Mouse (Mus musculus): Measurements from ENCODE around the gene Iqgap2.

Iqgap2 gene

DNA sequence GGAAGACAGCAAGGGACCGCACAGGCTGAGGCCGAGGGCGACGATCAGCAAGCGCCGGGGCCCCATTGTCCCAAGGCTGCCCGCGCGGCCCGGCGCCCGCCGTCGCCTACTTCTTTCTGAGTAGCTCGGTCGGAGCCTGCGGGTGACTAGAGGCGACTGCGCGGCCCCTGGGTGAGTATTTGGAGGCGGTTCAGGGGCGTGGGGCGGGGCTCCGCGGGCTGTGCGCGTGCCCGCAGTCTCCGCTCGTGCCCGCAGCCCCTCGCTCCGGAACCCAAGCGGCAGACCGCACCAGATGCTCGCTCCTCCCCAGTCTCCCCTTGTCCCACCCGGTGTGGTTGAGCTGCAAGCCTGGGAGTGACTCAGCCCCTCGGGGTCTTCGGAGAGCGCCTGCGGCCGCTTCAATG is 273.4 kb downstream of the Iqgap2 start, which contains the start of gene F2r:
Gene F2r, minus strand, starts transcription at position 179 of the 404 bp plus-strand sequence.
- peak; percentile 96 for DNase-seq (ENCODE audit: low read depth)

DNA sequence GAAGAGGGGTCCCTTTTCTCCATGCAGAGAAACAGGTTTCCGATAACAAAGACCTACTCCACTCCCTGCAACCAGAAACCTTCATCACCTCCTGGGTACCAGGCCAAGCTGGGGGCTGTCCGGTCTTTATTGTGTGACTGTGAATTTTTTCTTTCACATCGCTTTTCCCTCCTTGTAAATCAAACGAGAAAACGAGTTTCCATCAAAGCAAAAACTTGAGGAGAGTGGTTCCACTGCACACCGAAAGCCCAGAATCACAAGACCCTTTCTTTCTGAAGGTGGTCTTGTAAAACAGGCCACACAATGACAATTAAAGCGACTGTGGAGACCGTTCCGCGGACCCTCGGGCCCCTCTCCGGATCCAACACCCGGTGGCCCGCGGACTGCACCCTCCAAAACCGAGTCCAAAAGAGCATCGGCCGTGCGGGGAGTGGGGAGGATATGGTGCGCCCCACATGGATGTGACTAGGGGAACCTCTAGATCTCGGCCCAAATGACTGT is 274.0 kb downstream of the Iqgap2 start:
- DNase-seq (ENCODE audit: low read depth), result peak; percentile 36

DNA sequence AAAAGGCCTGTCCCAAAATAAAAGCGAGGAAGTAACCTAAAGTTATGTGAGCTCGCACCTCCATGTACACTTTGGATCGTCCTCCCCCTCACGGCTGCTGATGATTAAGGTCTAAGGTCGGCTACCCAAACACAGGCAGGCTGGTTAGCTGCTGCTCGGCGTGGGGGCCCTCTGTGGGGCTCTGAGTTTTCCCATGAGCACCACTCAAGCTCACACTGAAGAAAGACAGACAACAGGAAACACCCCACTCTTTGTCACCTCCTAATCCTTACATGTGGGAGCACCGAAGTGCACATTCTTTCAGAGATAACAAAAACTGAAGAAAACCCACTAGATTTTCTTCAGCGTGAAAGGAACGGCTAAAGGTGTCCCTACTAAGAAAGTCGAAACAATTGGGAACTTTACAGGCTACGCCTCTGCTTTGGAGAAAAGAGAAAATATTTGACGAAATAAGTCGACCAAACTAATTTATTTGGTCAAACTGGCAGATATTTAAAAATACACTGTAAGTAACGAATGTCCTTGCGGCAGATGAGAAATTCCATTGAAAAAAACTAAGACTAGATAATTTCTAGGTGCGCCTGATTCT is 274.5 kb downstream of the Iqgap2 start:
- peak; percentile 48 for DNase-seq (ENCODE audit: low read depth)

DNA sequence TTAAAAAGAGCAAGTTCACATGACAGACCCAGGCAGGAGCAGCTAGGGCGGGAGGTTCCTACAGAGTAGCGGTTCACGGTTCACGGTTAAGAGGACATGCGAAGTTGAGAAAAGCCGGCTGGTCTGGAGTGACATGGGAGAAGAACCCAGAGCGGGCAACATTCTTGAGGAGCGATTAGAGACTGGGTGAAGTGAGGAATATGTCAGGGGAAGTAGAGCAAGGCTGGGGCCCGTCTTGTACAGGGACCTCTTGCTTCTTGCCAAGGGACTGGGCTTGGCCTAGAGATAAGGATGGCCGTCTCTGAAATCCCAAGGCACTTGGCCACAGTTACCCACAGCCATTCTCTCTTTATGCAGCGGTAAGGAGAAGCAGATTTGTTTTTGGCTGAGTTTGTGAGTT is 275.2 kb downstream of the Iqgap2 start:
- DNase-seq (ENCODE audit: low read depth), result peak; percentile 24

DNA sequence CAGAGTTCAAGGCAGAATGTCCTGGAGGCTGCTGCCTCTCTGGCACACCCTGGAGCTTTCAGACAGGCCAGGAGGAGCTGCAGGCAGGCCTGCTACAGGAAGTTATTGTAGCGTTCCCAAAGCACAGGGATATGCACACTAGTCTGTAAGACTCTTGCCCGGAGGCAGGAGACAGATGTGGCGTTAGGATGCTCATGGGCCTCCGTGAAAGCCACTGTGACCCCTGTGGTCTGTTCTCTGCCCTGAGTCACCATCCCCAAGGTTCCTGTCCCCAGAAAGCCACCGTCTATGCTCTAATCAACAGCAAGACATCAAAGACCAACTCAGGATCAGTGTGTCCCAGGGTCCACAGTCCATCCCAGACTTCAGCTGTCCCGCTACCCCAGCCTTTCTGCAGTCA is 277.0 kb downstream of the Iqgap2 start:
- peak; percentile 87 for DNase-seq (ENCODE audit: low read depth)

DNA sequence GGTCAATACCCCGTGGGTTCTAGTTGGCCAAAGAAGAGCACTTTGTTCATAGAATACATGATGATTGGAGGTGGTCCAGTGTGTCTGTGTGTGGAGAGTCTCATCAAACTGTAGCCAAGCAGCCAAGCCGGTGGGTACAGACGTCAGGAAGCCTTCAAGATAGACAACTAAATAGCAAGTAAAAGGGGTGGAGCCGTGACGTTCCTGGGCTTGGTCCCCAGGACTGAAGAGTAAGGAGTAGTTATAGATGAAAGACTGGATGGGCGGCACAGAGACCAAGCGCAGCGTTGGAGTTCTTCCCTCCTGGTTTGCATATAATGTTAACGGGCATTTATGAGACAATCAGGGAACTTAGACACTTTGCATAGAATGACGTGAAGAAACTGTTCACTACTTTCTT is 279.5 kb downstream of the Iqgap2 start:
- no peak for DNase-seq (ENCODE audit: low read depth)

DNA sequence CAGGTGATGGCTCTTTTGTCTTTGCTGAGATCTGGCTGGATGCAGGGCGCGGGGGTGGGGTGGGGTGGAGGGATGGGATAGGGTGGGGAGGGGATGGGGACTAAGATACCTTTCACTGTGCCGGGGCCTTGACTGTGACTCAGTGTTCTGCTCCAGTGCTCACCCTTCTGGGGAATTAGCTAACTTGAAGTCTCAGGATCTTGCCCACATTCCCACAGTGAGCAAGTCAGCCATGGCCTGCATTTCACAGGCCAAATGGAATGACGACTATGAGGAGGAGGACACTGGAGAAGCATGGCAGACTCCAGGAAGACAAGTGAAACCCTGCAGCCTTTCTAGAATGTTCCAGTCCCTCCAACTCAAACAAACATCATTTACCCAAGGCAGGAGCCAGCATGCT is 280.0 kb downstream of the Iqgap2 start:
- DNase-seq (ENCODE audit: low read depth), result no peak

DNA sequence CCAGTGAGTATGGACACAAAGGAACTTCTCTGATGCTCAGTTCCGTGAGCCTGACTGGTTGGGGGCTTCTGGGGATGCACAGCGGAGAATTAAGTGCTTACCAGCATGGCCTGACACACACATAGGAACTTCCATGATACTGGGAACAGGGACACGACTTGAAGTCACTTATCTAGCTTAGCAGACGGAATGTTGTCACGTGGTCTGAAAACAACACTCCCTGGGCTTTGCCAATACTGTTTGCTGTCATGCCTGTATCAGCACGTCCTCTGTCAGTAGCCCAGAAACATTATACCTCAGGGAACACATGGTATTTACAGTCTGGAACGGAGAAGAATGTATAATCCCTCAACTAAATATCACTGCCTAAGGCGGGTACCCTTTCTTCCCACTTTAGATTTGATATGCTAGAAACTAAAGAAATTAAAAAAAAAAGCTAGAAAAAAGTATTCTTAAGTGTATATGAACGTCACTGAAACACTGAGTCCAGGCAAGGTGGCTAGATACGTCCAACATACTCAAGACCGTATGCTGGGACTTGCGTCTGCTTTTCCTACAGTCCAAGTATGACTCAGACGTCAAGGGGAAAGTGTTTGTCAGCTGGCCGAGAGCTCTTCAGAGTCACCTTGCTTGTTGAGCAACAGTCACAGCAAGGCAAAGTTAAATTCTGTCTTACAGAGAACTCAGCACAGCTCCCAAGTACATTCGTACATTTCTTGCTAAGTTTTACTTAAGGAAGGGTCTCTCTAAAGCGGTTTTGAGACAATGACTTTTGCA is 280.7 kb downstream of the Iqgap2 start:
- DNase-seq (ENCODE audit: low read depth), result peak; percentile 75

DNA sequence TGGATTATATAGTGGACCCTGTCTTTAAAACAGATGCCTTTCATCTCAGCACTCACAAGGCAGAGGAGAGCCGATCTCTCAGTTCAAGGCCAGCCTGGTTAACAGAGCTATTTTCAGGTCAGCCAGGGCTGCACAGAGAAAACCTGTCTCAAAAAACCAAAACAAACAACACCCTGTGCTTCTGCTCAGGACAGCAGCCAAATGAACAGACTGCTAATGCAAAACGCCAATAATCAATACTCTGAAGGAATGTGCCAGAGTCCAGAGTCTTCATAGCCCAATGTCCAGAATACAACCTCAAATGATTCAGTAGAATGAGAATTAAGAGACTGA is 282.7 kb downstream of the Iqgap2 start:
- no peak for DNase-seq (ENCODE audit: low read depth)

DNA sequence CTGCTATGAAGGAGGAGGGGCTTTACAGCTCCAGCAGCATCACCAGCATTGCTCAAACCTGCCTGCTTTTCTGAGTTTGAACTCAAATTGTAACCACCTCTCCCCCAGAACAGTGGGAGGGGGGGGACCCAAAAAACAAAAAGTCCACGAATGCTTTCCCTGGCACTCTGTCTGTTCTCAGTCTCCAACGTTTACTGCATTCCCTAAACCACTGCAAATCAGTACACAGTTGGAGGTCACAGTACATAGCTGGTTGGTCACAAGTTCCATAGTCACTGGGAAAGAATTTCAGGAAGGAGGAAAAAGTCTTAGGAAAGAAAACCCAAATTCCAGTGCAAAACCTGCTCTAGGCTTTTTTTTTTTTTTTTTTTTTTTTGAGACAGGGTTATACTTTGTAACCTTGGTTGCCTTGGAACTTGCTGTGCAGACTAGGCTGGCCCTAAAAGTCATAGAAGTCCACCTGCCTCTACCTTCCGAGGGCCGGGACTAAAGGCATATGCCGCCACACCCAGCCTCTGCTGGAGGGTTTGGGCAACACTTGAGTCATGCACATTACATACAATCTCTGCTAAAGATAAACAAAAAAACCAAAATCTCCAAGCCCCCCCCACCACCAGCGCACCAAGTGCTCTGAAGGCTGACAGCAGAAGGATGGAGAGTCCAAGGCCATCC is 283.2 kb downstream of the Iqgap2 start:
- DNase-seq (ENCODE audit: low read depth), result no peak

DNA sequence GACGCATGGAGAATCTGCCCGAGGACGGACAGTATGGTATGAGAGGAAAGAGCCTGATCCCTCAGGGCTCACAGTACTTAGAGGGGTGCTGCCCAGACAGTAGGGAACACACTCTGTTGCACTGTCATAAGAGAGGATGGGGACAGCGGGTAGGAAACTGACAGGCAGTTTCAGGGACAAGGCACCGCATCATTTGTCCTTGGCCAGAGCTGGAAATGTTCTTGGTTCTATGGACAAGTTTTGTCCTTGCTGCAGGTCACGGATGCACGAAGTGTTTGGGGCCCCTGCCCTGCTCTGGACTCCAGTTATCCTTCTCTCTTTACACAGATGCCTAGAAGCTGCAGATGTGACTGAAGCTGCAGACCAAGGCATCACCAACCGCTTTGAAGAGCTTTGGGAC is 284.7 kb downstream of the Iqgap2 start:
- DNase-seq (ENCODE audit: low read depth), result no peak

DNA sequence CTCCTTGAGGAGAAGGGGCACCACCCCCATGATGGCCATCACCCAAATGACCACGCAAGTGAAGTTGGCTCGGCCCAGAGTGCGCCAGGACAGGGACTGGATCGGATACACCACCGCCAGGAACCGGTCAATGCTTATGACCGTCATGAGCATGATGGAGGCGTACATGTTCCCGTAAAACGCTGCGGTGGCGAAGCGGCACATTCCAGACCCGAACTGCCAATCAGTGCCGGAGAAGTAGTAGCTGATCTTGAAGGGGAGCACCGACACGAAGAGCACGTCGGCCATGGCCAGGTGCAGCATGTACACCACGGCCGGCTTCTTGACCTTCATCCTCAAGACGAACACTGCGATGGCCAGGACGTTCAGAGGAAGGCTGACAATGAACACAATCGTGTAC is 287.4 kb downstream of the Iqgap2 start:
- DNase-seq (ENCODE audit: low read depth), result no peak

DNA sequence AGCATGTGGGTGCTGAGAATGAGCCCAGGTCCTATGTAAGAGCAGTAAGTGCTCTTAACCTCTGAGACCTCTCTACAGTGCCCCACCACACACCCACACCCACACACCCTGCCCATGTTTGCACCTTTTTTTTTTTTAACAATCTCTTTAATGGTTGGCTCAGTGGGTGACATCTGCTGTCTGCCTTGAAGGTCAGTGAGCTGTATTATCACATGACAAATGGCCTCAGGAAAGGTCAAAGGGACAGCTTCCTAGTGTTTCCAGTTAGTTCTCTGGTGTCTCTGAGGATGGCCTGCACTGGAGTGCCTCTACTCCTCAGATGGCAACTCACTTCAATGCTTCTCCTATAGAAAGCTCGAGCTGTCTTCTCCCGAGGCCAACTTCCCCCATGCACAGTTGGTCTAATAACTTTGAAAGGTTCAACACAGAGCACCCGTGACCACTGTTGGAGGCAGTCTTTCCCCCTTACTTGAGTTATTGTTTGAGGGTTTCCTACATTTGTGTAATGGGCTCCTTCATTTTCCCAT is 291.8 kb downstream of the Iqgap2 start:
- no peak for DNase-seq (ENCODE audit: low read depth)

DNA sequence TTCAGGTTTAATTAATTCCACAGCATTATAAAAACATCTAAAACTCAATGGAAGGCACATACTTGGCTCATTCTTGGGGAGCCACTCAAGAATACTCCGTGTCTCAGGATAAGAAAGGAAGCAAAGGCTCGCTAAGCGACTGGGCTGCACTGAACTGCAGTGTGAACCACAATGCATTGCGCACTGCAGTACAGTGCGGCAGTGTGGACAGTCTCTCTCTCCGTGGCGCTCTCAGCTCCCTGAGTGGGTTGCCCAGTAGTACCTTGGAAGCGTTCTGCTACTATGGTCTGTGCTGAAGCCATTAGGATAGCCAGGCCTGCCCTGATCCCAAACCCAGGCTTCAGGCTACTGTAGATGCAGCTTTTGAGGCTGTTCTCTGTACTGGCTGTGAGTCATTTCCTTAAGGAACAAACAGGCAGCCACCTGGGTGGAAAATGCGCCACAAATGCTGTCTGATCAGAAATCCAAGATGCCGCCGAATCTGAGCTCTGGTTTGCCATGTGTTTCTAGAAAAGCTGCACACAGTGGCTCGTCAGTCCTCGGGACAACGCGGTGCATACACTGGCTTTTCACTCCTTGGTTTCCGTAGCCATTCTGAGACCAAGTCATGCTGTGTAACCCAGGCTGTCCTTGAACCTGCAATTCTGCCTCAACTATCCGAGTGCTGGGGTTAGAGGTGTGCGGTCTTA is 293.3 kb downstream of the Iqgap2 start:
- DNase-seq (ENCODE audit: low read depth), result peak; percentile 61

DNA sequence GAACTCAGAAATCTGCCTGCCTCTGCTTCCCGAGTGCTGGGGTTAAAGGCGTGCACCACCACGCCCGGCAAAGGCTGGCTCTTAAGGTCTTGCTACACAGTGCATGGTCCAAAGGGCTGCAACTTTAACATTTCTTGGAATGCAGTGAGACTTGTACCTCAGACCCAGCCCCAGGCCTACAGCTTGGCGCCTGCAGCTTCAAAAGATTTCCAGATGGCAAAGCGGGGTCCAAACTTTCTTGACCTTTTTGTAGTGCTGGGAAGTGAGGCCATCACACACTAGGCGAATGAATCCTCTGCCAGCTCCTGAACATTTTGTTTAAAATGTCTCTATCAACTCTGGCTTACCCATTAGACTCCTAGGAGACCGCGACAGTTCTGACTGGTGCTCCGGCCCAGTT is 294.1 kb downstream of the Iqgap2 start:
- no peak for DNase-seq (ENCODE audit: low read depth)

DNA sequence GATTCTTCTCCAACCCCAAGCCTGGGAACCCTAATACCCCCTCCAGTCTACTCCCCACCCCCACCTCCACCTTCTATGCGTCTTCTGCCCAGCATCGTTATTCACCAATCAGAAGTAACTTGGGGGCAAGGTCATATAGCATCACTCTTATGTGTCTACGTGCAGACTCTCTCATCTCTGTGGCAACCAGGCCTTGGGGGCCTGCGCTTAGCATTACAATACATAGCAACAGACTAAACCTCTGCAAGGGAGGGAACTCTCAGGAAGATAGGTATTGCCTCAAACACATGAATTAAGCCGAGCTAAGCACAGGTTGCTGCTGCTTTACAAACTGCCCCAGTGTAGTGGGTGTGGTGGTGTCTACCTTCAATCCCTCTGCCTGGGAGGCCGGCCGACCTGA is 295.0 kb downstream of the Iqgap2 start:
- DNase-seq (ENCODE audit: low read depth), result no peak

DNA sequence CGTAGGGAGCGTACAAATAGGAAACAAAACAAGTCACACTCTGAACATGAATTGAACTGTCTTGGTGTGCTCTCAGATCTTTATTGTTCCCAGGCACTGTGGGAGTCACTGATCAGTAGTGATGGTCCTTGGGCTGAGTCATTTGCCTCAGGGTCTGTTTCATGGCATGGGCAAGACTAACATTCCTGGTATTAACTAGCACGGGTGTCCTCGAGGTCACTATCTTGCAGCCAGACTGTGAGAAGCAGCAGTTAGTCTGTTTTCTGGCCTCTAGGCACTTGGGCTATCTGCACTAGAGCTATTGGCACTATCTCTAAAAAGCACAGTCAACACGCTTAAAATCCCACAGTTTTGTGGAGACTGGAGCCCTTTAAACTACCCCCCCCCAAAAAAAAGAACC is 295.8 kb downstream of the Iqgap2 start:
- DNase-seq (ENCODE audit: low read depth), result no peak

DNA sequence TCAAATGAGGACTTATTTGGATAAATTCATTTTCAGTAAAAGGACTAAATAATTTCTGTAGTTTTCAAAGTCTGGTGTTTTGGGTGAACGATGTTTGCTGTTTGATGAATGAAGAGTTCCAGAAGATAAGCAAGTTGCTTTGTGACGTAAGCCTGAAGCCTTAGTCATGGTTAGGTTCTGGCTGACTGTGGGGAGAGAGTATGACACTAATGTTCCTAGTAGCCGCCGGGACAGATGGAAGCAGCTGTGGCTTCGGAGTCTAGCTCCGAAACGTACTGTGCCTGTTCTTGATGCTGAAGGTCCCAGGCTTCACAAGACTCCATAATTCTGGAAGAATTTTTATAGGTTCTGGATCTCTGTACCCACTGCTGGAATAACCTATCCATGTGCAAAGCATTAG is 296.3 kb downstream of the Iqgap2 start:
- DNase-seq (ENCODE audit: low read depth), result peak; percentile 74

DNA sequence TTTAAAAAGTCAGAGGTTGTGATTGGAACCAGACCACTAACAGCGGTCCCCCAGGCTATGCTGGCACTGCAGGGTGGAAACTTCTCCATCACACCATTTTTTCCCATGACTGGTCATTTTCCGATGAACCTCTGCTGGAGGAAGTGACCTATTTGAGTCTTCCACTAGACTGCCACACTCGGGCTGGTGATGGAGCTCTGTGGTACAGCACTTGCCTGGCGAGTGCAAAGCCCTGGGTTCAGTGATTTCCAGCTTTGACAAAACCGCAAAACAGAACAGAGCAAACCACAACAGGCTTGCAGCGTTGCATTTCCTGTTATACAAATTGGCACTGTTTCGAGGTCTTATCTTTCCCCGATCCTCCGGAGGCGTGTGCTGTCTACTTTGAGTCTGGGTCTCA is 298.9 kb downstream of the Iqgap2 start:
- DNase-seq (ENCODE audit: low read depth), result peak; percentile 93

DNA sequence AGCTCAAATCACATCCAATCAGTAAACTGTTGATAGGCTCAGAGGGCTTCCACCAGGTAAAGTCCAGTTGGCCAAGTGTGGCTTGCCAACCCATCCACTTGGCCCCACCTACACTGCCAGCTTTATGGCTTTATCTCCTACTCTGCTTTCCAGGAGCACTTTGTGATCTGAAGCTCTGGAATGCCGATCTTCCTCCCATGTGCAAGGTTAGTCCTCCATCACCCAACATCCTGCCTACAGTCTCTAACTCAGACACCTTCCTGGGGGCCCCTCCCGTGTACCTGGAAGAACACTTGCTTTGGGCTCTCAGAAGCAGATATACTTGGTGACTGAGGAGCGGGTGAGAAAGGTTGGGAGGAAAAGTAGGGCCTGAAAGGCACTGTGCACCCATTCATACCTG is 300.1 kb downstream of the Iqgap2 start:
- DNase-seq (ENCODE audit: low read depth), result no peak

DNA sequence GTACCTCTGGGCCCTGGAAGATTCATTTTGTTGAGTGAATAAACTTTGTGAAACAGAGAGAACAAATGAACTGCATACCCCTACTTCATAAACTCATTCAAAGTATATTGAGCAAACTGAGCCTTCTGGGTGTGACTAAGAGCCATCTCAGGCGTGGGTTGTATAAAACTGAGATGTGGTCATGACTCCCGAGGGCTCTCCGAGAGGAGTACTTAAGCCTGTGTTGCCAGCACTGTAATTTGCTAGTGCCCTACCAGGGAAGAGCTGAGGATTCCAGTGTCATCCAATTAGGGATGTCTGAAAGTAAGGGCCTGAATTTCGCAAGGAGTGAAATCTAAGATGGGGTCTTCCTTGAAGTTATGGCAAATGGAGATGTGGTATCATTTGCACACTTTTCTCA is 304.1 kb downstream of the Iqgap2 start:
- DNase-seq (ENCODE audit: low read depth), result no peak

DNA sequence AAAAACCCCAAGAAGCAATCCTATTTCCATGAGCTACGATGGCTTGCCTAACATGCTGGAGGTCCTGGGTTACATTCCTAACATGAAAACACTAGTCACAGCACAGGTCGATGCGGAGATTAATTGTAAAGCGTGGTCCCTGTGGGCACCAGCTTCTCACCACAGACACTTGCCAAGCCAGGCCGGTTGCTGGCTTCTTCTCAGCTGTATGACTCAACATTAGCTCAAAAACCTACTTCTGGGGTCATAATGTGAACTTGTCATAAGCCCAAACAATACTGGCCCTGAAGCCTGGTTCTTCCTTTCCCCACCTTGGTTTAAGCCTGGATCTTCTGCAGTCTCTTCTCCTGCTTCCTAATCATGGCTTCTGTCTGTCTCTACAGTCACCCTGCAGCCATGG is 306.8 kb downstream of the Iqgap2 start:
- peak; percentile 63 for DNase-seq (ENCODE audit: low read depth)

Data from 416B (cell line).